Mouse (Mus musculus): ENCODE measurements around the gene Chd2. TPM values are rescaled to one million over a fixed set of nuclear protein-coding genes. Genes with fewer than 3 reads are reported as not detected.
"Not testable (repeated sequence)": the region's sequence is repeated elsewhere in the genome, so short reads cannot be mapped to it uniquely, and the experiment has no call there.

Chd2 gene
- polyA plus RNA-seq, 1 experiment from 2014 or later: 49.8 TPM

GRCm38 (mm10) chr7:73532139-73532538 is 9.5 kb downstream of the Chd2 start:
- peaks cover 34% of the 10 kb centered on the region for H3K4me1 ChIP-seq (ENCODE audit: control insufficient read depth, insufficient read depth, low read length)
- H3K9ac ChIP-seq (replicated peaks; ENCODE audit: low read length): no peak overlapping the region
- 69% methylated on average over 3 of the region's 3 CpGs for WGBS

GRCm38 (mm10) chr7:73531506-73532093 is 10.0 kb downstream of the Chd2 start:
- no peak for ATAC-seq (ENCODE audit: low FRiP score, low TSS enrichment)
- Histone ChIP-seq H3K27me3 (ENCODE audit: control insufficient read depth, insufficient read depth, low read length) (no peaks in the 10 kb centered on the region), H3K4me3 (replicated peaks; ENCODE audit: low read depth, low read length) (no peak overlapping the region), H3K9me3 (ENCODE audit: control insufficient read depth, low read length) (no peaks in the 10 kb centered on the region), H3K4me1 (ENCODE audit: control insufficient read depth, insufficient read depth, low read length) (peaks cover 28% of the 10 kb centered on the region), H3K27ac (replicated peaks; ENCODE audit: low read depth, low read length) (no peak overlapping the region), H3K4me2 (ENCODE audit: low read length) (no peak overlapping the region), H3K9ac (replicated peaks; ENCODE audit: low read length) (no peak overlapping the region), H3K36me3 (ENCODE audit: control insufficient read depth, insufficient read depth, low read length) (0 out of 2 replicates have a peak, but pooled peaks cover 6% of the 10 kb centered on the region)
- WGBS: 85% methylated on average over 7 of the region's 7 CpGs
- no peak for DNase-seq

More at GRCm38 (mm10) chr7:73532139-73532538, 9.5 kb downstream of the Chd2 start:
- no peak for ATAC-seq (ENCODE audit: low FRiP score, low TSS enrichment)
- Histone ChIP-seq H3K36me3 (ENCODE audit: control insufficient read depth, insufficient read depth, low read length) (0 out of 2 replicates have a peak, but pooled peaks cover 6% of the 10 kb centered on the region), H3K27ac (replicated peaks; ENCODE audit: low read depth, low read length) (no peak overlapping the region), H3K27me3 (ENCODE audit: control insufficient read depth, insufficient read depth, low read length) (no peaks in the 10 kb centered on the region), H3K4me3 (replicated peaks; ENCODE audit: low read depth, low read length) (no peak overlapping the region), H3K4me2 (ENCODE audit: low read length) (no peak overlapping the region), H3K9me3 (ENCODE audit: control insufficient read depth, low read length) (no peaks in the 10 kb centered on the region)
- peak; percentile 24 for DNase-seq

GRCm38 (mm10) chr7:73530846-73531245 is 10.8 kb downstream of the Chd2 start:
- DNase-seq (no peak), ATAC-seq (ENCODE audit: low FRiP score, low TSS enrichment) (no peak)
- H3K9me3 ChIP-seq (ENCODE audit: control insufficient read depth, low read length): no peaks in the 10 kb centered on the region
- H3K27me3 ChIP-seq (ENCODE audit: control insufficient read depth, insufficient read depth, low read length): no peaks in the 10 kb centered on the region
- H3K4me1 ChIP-seq (ENCODE audit: control insufficient read depth, insufficient read depth, low read length): peaks cover 26% of the 10 kb centered on the region
- no peak overlapping the region for H3K4me2 ChIP-seq (ENCODE audit: low read length)
- 0 out of 2 replicates have a peak, but pooled peaks cover 6% of the 10 kb centered on the region for H3K36me3 ChIP-seq (ENCODE audit: control insufficient read depth, insufficient read depth, low read length)
- 88% methylated on average over 5 of the region's 5 CpGs for WGBS
- no peak overlapping the region for H3K4me3 ChIP-seq (replicated peaks; ENCODE audit: low read depth, low read length)
- H3K27ac ChIP-seq (replicated peaks; ENCODE audit: low read depth, low read length): no peak overlapping the region
- no peak overlapping the region for H3K9ac ChIP-seq (replicated peaks; ENCODE audit: low read length)

- Histone ChIP-seq H3K9ac (replicated peaks; ENCODE audit: low read length) (no peak overlapping the region), H3K4me1 (ENCODE audit: control insufficient read depth, insufficient read depth, low read length) (peaks cover 23% of the 10 kb centered on the region), H3K36me3 (ENCODE audit: control insufficient read depth, insufficient read depth, low read length) (0 out of 2 replicates have a peak, but pooled peaks cover 6% of the 10 kb centered on the region), H3K27me3 (ENCODE audit: control insufficient read depth, insufficient read depth, low read length) (no peaks in the 10 kb centered on the region), H3K4me3 (replicated peaks; ENCODE audit: low read depth, low read length) (no peak overlapping the region), H3K27ac (replicated peaks; ENCODE audit: low read depth, low read length) (no peak overlapping the region), H3K4me2 (ENCODE audit: low read length) (no peak overlapping the region), H3K9me3 (ENCODE audit: control insufficient read depth, low read length) (no peaks in the 10 kb centered on the region)
- 93% methylated on average over 5 of the region's 5 CpGs for WGBS
- DNase-seq: no peak
- no peak for ATAC-seq (ENCODE audit: low FRiP score, low TSS enrichment)
These were observed 11.5 kb downstream of the Chd2 start for GRCm38 (mm10) chr7:73530164-73530563.

- peaks cover 28% of the 10 kb centered on the region for H3K4me1 ChIP-seq (ENCODE audit: control insufficient read depth, insufficient read depth, low read length)
- WGBS: 91% methylated on average over 6 of the region's 6 CpGs
- H3K4me2 ChIP-seq (ENCODE audit: low read length): no peak overlapping the region
- DNase-seq (no peak), ATAC-seq (ENCODE audit: low FRiP score, low TSS enrichment) (no peak)
- H3K9me3 ChIP-seq (ENCODE audit: control insufficient read depth, low read length): no peaks in the 10 kb centered on the region
- no peak overlapping the region for H3K27ac ChIP-seq (replicated peaks; ENCODE audit: low read depth, low read length)
- no peak overlapping the region for H3K4me3 ChIP-seq (replicated peaks; ENCODE audit: low read depth, low read length)
- no peak overlapping the region for H3K9ac ChIP-seq (replicated peaks; ENCODE audit: low read length)
- no peaks in the 10 kb centered on the region for H3K27me3 ChIP-seq (ENCODE audit: control insufficient read depth, insufficient read depth, low read length)
- H3K36me3 ChIP-seq (ENCODE audit: control insufficient read depth, insufficient read depth, low read length): 0 out of 2 replicates have a peak, but pooled peaks cover 6% of the 10 kb centered on the region
These were observed 12.4 kb downstream of the Chd2 start for GRCm38 (mm10) chr7:73529261-73529660.

- H3K27ac ChIP-seq (replicated peaks; ENCODE audit: low read depth, low read length); ATAC-seq (ENCODE audit: low FRiP score, low TSS enrichment); H3K4me3 ChIP-seq (replicated peaks; ENCODE audit: low read depth, low read length); H3K36me3 ChIP-seq (ENCODE audit: control insufficient read depth, insufficient read depth, low read length); H3K27me3 ChIP-seq (ENCODE audit: control insufficient read depth, insufficient read depth, low read length); H3K9ac ChIP-seq (replicated peaks; ENCODE audit: low read length); H3K9me3 ChIP-seq (ENCODE audit: control insufficient read depth, low read length); DNase-seq; H3K4me2 ChIP-seq (ENCODE audit: low read length): not testable (repeated sequence)
- 90% methylated on average over 7 of the region's 7 CpGs for WGBS
- peaks cover 21% of the 10 kb centered on the region for H3K4me1 ChIP-seq (ENCODE audit: control insufficient read depth, insufficient read depth, low read length)
These were observed 13.2 kb downstream of the Chd2 start for GRCm38 (mm10) chr7:73528377-73528894.

GRCm38 (mm10) chr7:73527225-73527624 is 14.4 kb downstream of the Chd2 start:
- H3K4me1 ChIP-seq (ENCODE audit: control insufficient read depth, insufficient read depth, low read length): peaks cover 17% of the 10 kb centered on the region
- no peak overlapping the region for H3K9ac ChIP-seq (replicated peaks; ENCODE audit: low read length)
- no peak overlapping the region for H3K4me3 ChIP-seq (replicated peaks; ENCODE audit: low read depth, low read length)
- H3K27ac ChIP-seq (replicated peaks; ENCODE audit: low read depth, low read length): no peak overlapping the region
- 0 out of 2 replicates have a peak, but pooled peaks cover 6% of the 10 kb centered on the region for H3K36me3 ChIP-seq (ENCODE audit: control insufficient read depth, insufficient read depth, low read length)
- DNase-seq (no peak), ATAC-seq (ENCODE audit: low FRiP score, low TSS enrichment) (no peak)
- no peak overlapping the region for H3K4me2 ChIP-seq (ENCODE audit: low read length)
- H3K9me3 ChIP-seq (ENCODE audit: control insufficient read depth, low read length): no peaks in the 10 kb centered on the region
- no peaks in the 10 kb centered on the region for H3K27me3 ChIP-seq (ENCODE audit: control insufficient read depth, insufficient read depth, low read length)
- 87% methylated on average over 4 of the region's 4 CpGs for WGBS

- H3K4me1 ChIP-seq (ENCODE audit: control insufficient read depth, insufficient read depth, low read length): peaks cover 11% of the 10 kb centered on the region; the same call in 1 of the 2 replicates
- peak overlapping the region; percentile 25; the same call in 1 of the 2 replicates for H3K4me2 ChIP-seq (ENCODE audit: low read length)
- H3K27ac ChIP-seq (replicated peaks; ENCODE audit: low read depth, low read length): peak overlapping the region; percentile 85
- no peaks in the 10 kb centered on the region for H3K27me3 ChIP-seq (ENCODE audit: control insufficient read depth, insufficient read depth, low read length)
- peaks cover 6% of the 10 kb centered on the region; the same call in 1 of the 2 replicates for H3K36me3 ChIP-seq (ENCODE audit: control insufficient read depth, insufficient read depth, low read length)
- no peak overlapping the region for H3K9ac ChIP-seq (replicated peaks; ENCODE audit: low read length)
- no peak overlapping the region for H3K4me3 ChIP-seq (replicated peaks; ENCODE audit: low read depth, low read length)
- 37% methylated on average over 9 of the region's 9 CpGs for WGBS
- DNase-seq (peak; percentile 89), ATAC-seq (ENCODE audit: low FRiP score, low TSS enrichment) (peak; percentile 68; the same call in 1 of the 2 replicates)
- H3K9me3 ChIP-seq (ENCODE audit: control insufficient read depth, low read length): no peaks in the 10 kb centered on the region
These were observed 17.1 kb downstream of the Chd2 start for GRCm38 (mm10) chr7:73524454-73524952.

Data from midbrain, embryonic 14.5 days (tissue).